Mouse (Mus musculus): Measurements from ENCODE around the gene Atp6v0e. TPM values are rescaled to one million over a fixed set of nuclear protein-coding genes. Genes with fewer than 3 reads are reported as not detected.

The Atp6v0e gene
- total and polyA plus RNA-seq, 3 experiments, result 190 to 422 (median 226) TPM

GRCm38 (mm10) chr17:26707066-26707465 is 44.0 kb downstream of the Atp6v0e start:
- TF ChIP-seq TBP (conservative IDR thresholded peaks at IDR 0.05; ENCODE audit: low read depth, low read length) (no peak), CHD2 (IDR thresholded peaks at IDR 0.05; ENCODE audit: low read length) (no peak), USF1 (IDR thresholded peaks at IDR 0.05; ENCODE audit: low read depth, low read length) (no peak), POLR2A (IDR thresholded peaks at IDR 0.05; ENCODE audit: low read depth, low read length) (no peak)
- Histone ChIP-seq H3K4me1 (ENCODE audit: control insufficient read depth in 1 of 2, insufficient read depth in 2 of 2) (peaks cover 0 to 16% of the 10 kb centered on the region in 2 experiments; a peak in 3 of 4 replicates), H3K9me3 (replicated peaks; ENCODE audit: low read length) (peaks cover 3% of the 10 kb centered on the region), H3K4me2 (ENCODE audit: insufficient read depth, low read depth, poor library complexity, severe bottlenecking) (no peak overlapping the region), H3K9ac (ENCODE audit: insufficient read depth, low read depth) (no peak overlapping the region), H3K27ac (ENCODE audit: insufficient read depth, low read depth) (no peak overlapping the region), H3K79me2 (replicated peaks; ENCODE audit: control insufficient read depth, extremely low read depth, insufficient read depth, poor library complexity, severe bottlenecking) (no peaks in the 10 kb centered on the region), H3K36me3 (replicated peaks in 1 of 2; ENCODE audit: control insufficient read depth in 1 of 2, insufficient read depth in 1 of 2, low read length in 1 of 2) (peaks cover 0 to 16% of the 10 kb centered on the region in 2 experiments), H3K4me3 (replicated peaks in 1 of 3; ENCODE audit: low read depth in 2 of 3, low read length in 2 of 3, poor library complexity in 1 of 3) (no peak overlapping the region), H3K27me3 (replicated peaks) (no peaks in the 10 kb centered on the region)
- no peak for DNase-seq (ENCODE audit: extremely low read depth)
- in situ Hi-C loops (cut with MboI; ENCODE audit: low pct_ligation_motif_present, low pct_unique_long_range_greater_than_20kb, low sequenced_read_pairs) (no loop called here), dilution Hi-C loops (cut with MboI; ENCODE audit: extremely low pct_ligation_motif_present, extremely low pct_unique_long_range_greater_than_20kb, low sequenced_read_pairs) (no loop called here)

DNA sequence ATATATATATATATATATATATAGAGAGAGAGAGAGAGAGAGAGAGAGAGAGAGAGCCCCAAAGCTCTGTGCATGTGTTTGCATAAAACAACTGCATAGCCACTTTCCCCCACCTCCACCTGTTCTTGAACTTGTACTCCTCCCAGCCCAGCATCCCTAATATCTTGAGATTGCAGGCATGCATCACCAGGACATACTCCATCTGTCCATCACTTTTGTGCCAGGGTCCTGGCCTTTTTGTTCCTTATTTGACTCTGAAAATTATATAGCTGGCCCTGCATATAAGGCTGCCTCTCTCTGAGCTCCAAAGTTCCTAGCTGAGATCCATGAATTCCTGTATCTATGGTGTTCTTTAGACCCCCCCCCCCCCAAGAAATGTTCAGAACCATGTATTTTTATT is 45.5 kb downstream of the Atp6v0e start:
- no peaks in the 10 kb centered on the region for H3K79me2 ChIP-seq (replicated peaks; ENCODE audit: control insufficient read depth, extremely low read depth, insufficient read depth, poor library complexity, severe bottlenecking)
- peaks cover 3% of the 10 kb centered on the region for H3K9me3 ChIP-seq (replicated peaks; ENCODE audit: low read length)
- H3K4me1 ChIP-seq (ENCODE audit: control insufficient read depth in 1 of 2, insufficient read depth in 2 of 2), result peaks cover 0 to 16% of the 10 kb centered on the region in 2 experiments; a peak in 3 of 4 replicates
- H3K9ac ChIP-seq (ENCODE audit: insufficient read depth, low read depth), result no peak overlapping the region
- H3K4me2 ChIP-seq (ENCODE audit: insufficient read depth, low read depth, poor library complexity, severe bottlenecking), result no peak overlapping the region
- H3K27me3 ChIP-seq (replicated peaks), result no peaks in the 10 kb centered on the region
- peaks cover 0 to 5% of the 10 kb centered on the region in 2 experiments for H3K36me3 ChIP-seq (replicated peaks in 1 of 2; ENCODE audit: control insufficient read depth in 1 of 2, insufficient read depth in 1 of 2, low read length in 1 of 2)
- TF ChIP-seq GABPA (IDR thresholded peaks at IDR 0.05; ENCODE audit: insufficient replicate concordance, low read depth, low read length) (no peak), POLR2AphosphoS2 (IDR thresholded peaks at IDR 0.05; ENCODE audit: low read depth, low read length) (no peak), ZKSCAN1 (IDR thresholded peaks at IDR 0.05; ENCODE audit: borderline replicate concordance, low read depth, low read length) (no peak), ELF1 (IDR thresholded peaks at IDR 0.05; ENCODE audit: low read depth, low read length) (no peak), RCOR1 (conservative IDR thresholded peaks at IDR 0.05; ENCODE audit: low read depth, low read length) (no peak), JUND (conservative IDR thresholded peaks at IDR 0.05; ENCODE audit: low read depth, low read length) (no peak), CHD1 (IDR thresholded peaks at IDR 0.05; ENCODE audit: low read depth, low read length) (no peak), TCF12 (IDR thresholded peaks at IDR 0.05; ENCODE audit: low read depth, low read length) (no peak), MAFK (IDR thresholded peaks at IDR 0.05; ENCODE audit: insufficient replicate concordance, low read length) (no peak), ZNF384 (IDR thresholded peaks at IDR 0.05; ENCODE audit: low read depth, low read length) (no peak), MEF2A (IDR thresholded peaks at IDR 0.05; ENCODE audit: borderline replicate concordance, low read depth, low read length) (no peak), MAX (IDR thresholded peaks at IDR 0.05; ENCODE audit: low read length) (no peak)
- no peak overlapping the region for H3K4me3 ChIP-seq (replicated peaks in 1 of 3; ENCODE audit: low read depth in 2 of 3, low read length in 2 of 3, poor library complexity in 1 of 3)
- H3K27ac ChIP-seq (ENCODE audit: insufficient read depth, low read depth), result no peak overlapping the region
- no peak for DNase-seq (ENCODE audit: extremely low read depth)
- in situ Hi-C loops (cut with MboI; ENCODE audit: low pct_ligation_motif_present, low pct_unique_long_range_greater_than_20kb, low sequenced_read_pairs) (no loop called here), dilution Hi-C loops (cut with MboI; ENCODE audit: extremely low pct_ligation_motif_present, extremely low pct_unique_long_range_greater_than_20kb, low sequenced_read_pairs) (no loop called here)
